Mouse (Mus musculus) lung, postnatal 0 days (tissue): ENCODE results near the gene Ptpn12. TPM values are rescaled to one million over a fixed set of nuclear protein-coding genes. Genes with fewer than 3 reads are reported as not detected.

Experiments
- ATAC-seq: fragments of 200-750 bp; cut with Nextera tagmentation; 2 replicates; pipeline ENCODE4 v1.8.0; 2017; ENCODE audit warnings: moderate library complexity
- DNase-seq: peaks from one replicate; pipeline ENCODE4 v3.0.0-alpha.2; 2016; ENCODE audit warnings: low spot score
- H3K27ac ChIP-seq: fragments of 300-500 bp; sonication (generic); 2 replicates; pipeline ENCODE4 v1.5.1; 2014; ENCODE audit warnings: antibody characterized with exemption, mild to moderate bottlenecking, low read length, mixed read lengths
- H3K27me3 ChIP-seq: fragments of 300-500 bp; sonication (generic); replicated peaks from 2 replicates; pipeline ENCODE4 v1.6.1; 2014; ENCODE audit warnings: low read length, mixed read lengths; ENCODE audit not compliant: insufficient read depth
- H3K36me3 ChIP-seq: fragments of 300-500 bp; sonication (generic); 2 replicates; pipeline ENCODE4 v1.6.1; 2014; ENCODE audit warnings: low read length, mixed read lengths; ENCODE audit not compliant: insufficient read depth
- H3K4me1 ChIP-seq: fragments of 300-500 bp; sonication (generic); 2 replicates; pipeline ENCODE4 v1.6.1; 2014; ENCODE audit warnings: antibody characterized with exemption, low read depth, low read length, mixed read lengths; ENCODE audit not compliant: insufficient read depth
- H3K4me2 ChIP-seq: fragments of 300-500 bp; sonication (generic); replicated peaks from 2 replicates; pipeline ENCODE4 v1.6.1; 2014; ENCODE audit warnings: low read depth, mild to moderate bottlenecking, low read length, moderate library complexity, mixed read lengths
- H3K4me3 ChIP-seq: fragments of 300-500 bp; sonication (generic); 2 replicates; pipeline ENCODE4 v1.5.1; 2014; ENCODE audit warnings: low read depth, low read length
- H3K9ac ChIP-seq: fragments of 300-500 bp; sonication (generic); replicated peaks from 2 replicates; pipeline ENCODE4 v1.6.1; 2014; ENCODE audit warnings: low read depth, mild to moderate bottlenecking
- H3K9me3 ChIP-seq: fragments of 300-500 bp; sonication (generic); 2 replicates; pipeline ENCODE4 v1.6.1; 2016; ENCODE audit warnings: low read length, mixed read lengths
- CTCF ChIP-seq: IDR thresholded peaks from 2 replicates; pipeline ENCODE4 v1.5.1; 2016; ENCODE audit warnings: antibody characterized with exemption, mild to moderate bottlenecking
- EP300 ChIP-seq: IDR thresholded peaks from 2 replicates; pipeline ENCODE4 v1.6.1; 2016; ENCODE audit warnings: antibody characterized with exemption, mild to moderate bottlenecking, control low read depth
- WGBS: fragments of 180-500 bp; shearing (Covaris S2); extraction: QIAGEN DNeasy Blood & Tissue Kit; methylation state at CpG from one replicate; pipeline ENCODE4 v1.1.7; 2014; 5-methylcytosine and 5-hydroxymethylcytosine counted together
- polyA plus RNA-seq: library from polyadenylated mRNA; unstranded; fragments of >200 nt; fragmentation: Nextera tagmentation; extraction: Ambion mirVana; gene quantifications from 2 replicates; pipeline ENCODE4 v1.2.1, GENCODE M21; 2015

Ptpn12 gene
- 31.1 and 35.1 TPM in 2 replicates for polyA plus RNA-seq

GRCm38 (mm10) chr5:21055820-21056531 is at the start of gene Ptpn12:
Gene Ptpn12 (minus strand): TSS chr5:21055911.
- ATAC-seq, result peak; percentile 94

GRCm38 (mm10) chr5:21091179-21091578 is 35.5 kb upstream of the Ptpn12 start:
- DNase-seq (no peak), ATAC-seq (no peak)
- Histone ChIP-seq H3K9ac (no peak overlapping the region), H3K4me2 (no peak overlapping the region), H3K4me1 (no peaks in the 10 kb centered on the region), H3K9me3 (no peaks in the 10 kb centered on the region), H3K27ac (no peak overlapping the region), H3K4me3 (no peak overlapping the region), H3K36me3 (no peaks in the 10 kb centered on the region), H3K27me3 (no peaks in the 10 kb centered on the region)
- 73% methylated on average over 6 of the region's 6 CpGs for WGBS
- TF ChIP-seq EP300, result no peak
- TF ChIP-seq CTCF, result no peak

More at GRCm38 (mm10) chr5:21055820-21056531, at the start of gene Ptpn12:
- H3K27ac ChIP-seq, result peak within 1 kb of the TSS; percentile 100
- DNase-seq, result peak; percentile 98
- H3K9ac ChIP-seq, result peak within 1 kb of the TSS; percentile 99
- H3K9me3 ChIP-seq, result no peaks in the 10 kb centered on the region
- peak within 1 kb of the TSS; percentile 58 for H3K4me2 ChIP-seq
- H3K4me3 ChIP-seq, result peak within 1 kb of the TSS; percentile 99
- H3K4me1 ChIP-seq, result peaks cover 7% of the 10 kb centered on the region; the same call in 1 of the 2 replicates
- H3K36me3 ChIP-seq, result no peaks in the 10 kb centered on the region
- H3K27me3 ChIP-seq, result no peaks in the 10 kb centered on the region
- under 1% methylated on average over 49 of the region's 73 CpGs for WGBS
- peak; percentile 65 for TF ChIP-seq CTCF
- TF ChIP-seq EP300, result no peak

- Histone ChIP-seq H3K9me3 (no peaks in the 10 kb centered on the region), H3K36me3 (no peaks in the 10 kb centered on the region), H3K27me3 (no peaks in the 10 kb centered on the region), H3K4me3 (peak overlapping the region; percentile 99; the same call in 1 of the 2 replicates), H3K27ac (0 out of 2 replicates have a peak overlapping the region, but pooled peaks have one; percentile 100), H3K4me2 (no peak overlapping the region; the same call in 1 of the 2 replicates), H3K4me1 (peaks cover 2% of the 10 kb centered on the region; the same call in 1 of the 2 replicates), H3K9ac (peak overlapping the region; percentile 58; the same call in 1 of the 2 replicates)
- WGBS, result 80% methylated on average over 2 of the region's 2 CpGs
- TF ChIP-seq EP300 (no peak), CTCF (no peak)
- ATAC-seq (no peak), DNase-seq (no peak)
Measured at GRCm38 (mm10) chr5:21057217-21057616, 1.5 kb upstream of the Ptpn12 start.

- H3K27me3 ChIP-seq, result no peaks in the 10 kb centered on the region
- peak overlapping the region; percentile 100 for H3K27ac ChIP-seq
- no peak for ATAC-seq
- peaks cover 2% of the 10 kb centered on the region; the same call in 1 of the 2 replicates for H3K4me1 ChIP-seq
- H3K9me3 ChIP-seq, result no peaks in the 10 kb centered on the region
- no peak for TF ChIP-seq CTCF
- no peak for TF ChIP-seq EP300
- H3K4me3 ChIP-seq, result peak overlapping the region; percentile 99
- 2% methylated on average over 8 of the region's 8 CpGs for WGBS
- H3K36me3 ChIP-seq, result no peaks in the 10 kb centered on the region
- peak overlapping the region; percentile 55 for H3K4me2 ChIP-seq
- peak overlapping the region; percentile 58 for H3K9ac ChIP-seq
- peak; percentile 51 for DNase-seq
Measured at GRCm38 (mm10) chr5:21056595-21056994, 884 bp upstream of the Ptpn12 start.

- DNase-seq (peak; percentile 65), ATAC-seq (peak; percentile 10)
- Histone ChIP-seq H3K4me2 (peak overlapping the region; percentile 58), H3K27ac (peak overlapping the region; percentile 100), H3K4me3 (peak overlapping the region; percentile 99), H3K9me3 (no peaks in the 10 kb centered on the region), H3K36me3 (no peaks in the 10 kb centered on the region), H3K27me3 (no peaks in the 10 kb centered on the region), H3K9ac (peak overlapping the region; percentile 99), H3K4me1 (peaks cover 7% of the 10 kb centered on the region; the same call in 1 of the 2 replicates)
- under 1% methylated on average over 39 of the region's 84 CpGs for WGBS
- no peak for TF ChIP-seq EP300
- TF ChIP-seq CTCF, result no peak
Measured at GRCm38 (mm10) chr5:21055071-21055819, 466 bp downstream of the Ptpn12 start.
